Mouse (Mus musculus): ENCODE results near the gene Maml3. TPM values are rescaled to one million over a fixed set of nuclear protein-coding genes. Genes with fewer than 3 reads are reported as not detected.
A peak's percentile ranks its signal among the peaks of the same experiment; 100 is the strongest.

Gene Maml3
- total RNA-seq, 4 experiments from 2014 or later, result 1.9 to 3.3 (median 2.7) TPM

DNA sequence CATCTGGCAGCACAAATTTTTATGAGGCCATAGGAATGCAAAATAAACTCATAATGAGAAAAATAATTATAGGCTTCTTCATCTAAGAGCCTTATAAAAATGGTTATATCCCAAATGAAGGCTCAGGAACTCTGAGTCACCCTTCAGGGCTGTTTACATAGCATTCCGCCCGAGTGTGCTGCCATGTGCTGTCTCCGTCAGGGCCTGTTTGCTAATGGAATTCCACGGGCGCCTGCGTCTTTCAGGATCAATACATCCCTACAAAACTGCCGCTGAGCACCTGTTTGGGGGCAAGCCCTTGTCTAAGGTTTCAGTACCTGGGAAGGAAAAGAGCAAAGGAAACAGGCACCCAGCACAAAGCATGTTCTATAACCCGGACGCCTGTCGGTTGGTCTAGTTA, 279.3 kb downstream of the Maml3 start:
- DNase-seq (ENCODE audit: low spot score), result no peak

DNA sequence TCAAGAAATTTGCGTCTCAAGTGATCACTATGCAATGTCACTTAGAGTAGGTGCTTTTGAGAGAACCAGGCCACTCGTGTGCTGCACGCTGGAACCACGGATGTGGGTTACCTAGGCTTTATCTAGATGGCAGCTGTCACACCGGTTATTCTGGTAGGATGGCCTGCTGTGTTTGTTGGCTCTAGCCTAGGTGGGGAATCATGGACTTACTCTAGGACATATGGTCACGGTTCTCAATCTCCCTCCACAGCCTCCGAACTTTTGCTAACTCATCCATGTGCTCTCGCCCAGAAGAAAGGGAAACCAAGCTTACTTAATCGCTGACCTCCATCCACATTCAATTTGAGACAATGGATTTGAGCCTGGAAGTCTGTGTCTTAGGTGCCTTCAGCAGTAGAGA, 280.4 kb downstream of the Maml3 start:
- no peak for DNase-seq (ENCODE audit: low spot score)

DNA sequence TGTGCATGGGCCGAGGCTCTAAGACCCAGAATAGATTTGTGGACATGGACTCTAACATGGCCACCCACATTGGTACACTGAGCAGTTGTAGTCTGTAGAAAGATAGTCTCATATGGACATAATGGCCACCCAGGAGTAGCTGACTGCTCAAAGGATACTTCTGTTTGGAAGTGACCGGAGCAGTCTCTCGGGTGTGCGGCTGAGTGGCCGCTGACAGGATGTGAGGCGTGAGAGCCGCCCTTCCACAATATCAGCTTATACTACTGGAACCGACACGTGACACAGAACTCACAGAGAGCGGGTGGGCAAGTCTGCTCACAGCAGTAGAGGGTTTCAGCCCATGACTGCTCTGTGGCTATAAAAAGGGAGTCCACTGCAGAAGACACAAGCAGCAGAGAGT, 283.3 kb downstream of the Maml3 start:
- DNase-seq (ENCODE audit: low spot score), result no peak

DNA sequence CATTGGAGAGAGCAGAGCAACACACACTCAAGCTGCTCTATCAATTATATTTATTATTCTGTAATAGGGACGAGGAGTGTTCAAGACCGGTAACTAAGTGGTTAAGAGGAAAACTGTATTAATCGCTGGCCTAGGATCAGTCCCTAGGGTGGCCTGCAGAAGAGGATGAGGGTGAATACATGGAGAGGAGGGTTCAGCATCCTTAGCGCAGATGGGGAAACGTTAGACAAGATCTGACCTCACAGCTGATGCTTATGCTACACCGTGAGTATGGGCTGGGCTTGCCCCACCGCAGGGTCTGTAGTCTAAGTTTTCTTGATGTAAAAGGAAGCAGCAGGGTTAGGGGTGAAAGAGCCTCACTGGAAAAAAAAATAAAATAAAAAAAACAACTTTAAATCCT, 285.8 kb downstream of the Maml3 start:
- no peak for DNase-seq (ENCODE audit: low spot score)

DNA sequence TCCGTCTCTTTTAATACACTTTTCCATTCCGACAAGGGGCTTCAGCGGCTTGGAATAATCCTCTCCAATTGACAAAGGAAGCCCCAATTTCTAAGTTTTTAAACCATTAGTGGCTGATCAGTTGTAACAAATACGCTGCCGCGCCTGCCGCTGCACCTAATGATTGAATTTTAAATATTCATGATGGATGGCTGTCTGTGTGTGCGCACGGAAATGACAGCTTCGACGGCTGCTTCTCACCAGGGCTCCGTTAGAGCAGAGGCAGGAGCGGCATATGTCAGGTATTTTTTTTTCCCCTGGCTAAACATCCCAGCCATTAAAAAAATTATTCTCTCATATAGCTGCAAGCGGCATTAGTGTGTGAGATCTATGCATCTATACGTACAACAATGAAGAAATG, 287.0 kb downstream of the Maml3 start:
- DNase-seq (ENCODE audit: low spot score), result no peak

DNA sequence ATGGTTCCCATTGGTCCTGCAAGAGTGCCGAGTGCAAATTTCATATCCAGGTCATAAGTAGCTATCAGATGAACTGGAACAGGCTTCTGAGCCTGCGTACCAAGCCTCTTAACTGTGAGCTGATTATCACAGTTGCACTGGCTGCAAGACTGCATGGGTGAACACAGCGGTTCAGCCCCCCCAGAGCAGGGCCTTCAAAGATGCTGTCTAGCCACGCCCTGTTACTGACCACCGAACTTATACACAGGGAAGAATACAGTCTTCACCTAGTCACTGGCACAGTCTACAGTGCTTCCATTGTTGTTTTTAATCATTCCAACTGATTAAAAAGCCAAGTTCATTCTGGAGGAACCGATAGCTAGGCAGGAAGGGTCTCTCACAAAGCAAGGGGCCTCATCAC, 287.5 kb downstream of the Maml3 start:
- DNase-seq (ENCODE audit: low spot score), result no peak

DNA sequence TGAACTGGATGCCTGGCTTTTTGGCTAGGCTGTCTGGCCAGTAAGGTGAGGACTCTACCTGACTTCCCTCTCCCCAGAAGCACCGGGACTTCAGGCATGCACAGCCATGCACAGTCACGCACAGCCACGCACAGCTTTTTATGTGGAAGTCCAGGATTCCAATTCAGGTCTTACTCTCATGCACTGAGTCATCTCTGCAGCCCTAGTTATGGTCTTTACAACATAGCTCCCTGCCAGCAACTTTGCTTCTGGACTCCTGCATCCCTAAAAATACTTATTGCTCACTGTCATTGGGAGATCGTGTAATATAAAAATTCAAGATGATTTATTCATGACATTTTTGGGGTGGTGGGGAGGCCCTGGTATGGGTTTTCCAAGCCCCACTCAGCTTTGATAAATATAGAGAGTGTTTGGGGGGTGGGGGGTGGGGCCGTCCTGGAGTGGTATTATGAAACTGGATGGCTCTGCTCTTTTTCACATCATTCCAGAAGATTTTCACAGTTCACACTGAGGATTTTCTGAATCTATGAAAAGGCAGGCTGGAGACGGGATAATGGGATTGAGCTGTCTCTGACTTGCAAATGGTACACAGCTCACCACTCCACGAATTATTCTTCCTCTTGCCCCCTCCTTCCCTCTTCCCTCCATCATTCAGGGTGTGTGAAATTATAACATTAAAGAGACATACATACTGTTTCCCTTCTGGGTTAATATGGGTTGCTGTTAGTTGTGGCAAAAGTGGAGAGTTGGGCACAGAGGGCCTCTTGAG, 288.2 kb downstream of the Maml3 start:
- no peak for DNase-seq (ENCODE audit: low spot score)

DNA sequence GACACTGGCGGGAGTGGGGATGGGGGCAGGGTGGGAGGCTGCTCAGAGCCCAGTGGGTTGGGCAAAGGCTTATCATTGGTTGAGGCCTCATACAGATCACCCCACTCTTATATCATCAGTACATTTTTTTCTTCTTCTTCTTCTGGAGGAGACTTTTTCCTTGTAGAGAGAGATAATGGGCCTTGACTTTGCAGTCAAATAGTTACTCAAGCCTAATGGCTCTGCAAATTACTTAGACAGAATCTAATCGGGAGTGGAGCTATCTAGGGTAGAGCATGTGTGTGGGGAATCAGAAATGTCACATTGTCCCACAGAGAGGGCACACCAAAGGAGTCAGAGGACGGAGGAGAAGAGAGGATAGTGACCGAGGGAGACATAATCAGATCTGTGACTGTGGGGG, 290.8 kb downstream of the Maml3 start:
- DNase-seq (ENCODE audit: low spot score), result no peak

DNA sequence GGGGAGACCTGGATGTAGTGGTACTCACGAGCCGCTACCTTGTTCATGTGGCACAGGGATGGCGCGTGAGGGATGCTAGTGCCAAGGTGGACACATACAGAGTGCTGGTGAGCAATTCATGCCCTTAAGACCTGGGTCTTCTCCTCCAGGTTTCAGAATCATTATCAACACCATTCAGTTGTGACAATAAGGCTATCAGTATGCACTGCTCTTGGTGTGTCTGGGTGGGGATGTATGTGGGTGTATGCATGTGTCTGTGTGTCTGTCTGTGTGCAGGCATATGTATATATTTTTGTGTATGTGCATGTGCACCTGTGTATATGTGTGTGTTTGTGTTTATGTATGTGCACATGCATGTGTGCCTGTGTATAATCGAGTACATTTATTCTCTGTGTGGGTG, 291.7 kb downstream of the Maml3 start:
- DNase-seq (ENCODE audit: low spot score), result no peak

DNA sequence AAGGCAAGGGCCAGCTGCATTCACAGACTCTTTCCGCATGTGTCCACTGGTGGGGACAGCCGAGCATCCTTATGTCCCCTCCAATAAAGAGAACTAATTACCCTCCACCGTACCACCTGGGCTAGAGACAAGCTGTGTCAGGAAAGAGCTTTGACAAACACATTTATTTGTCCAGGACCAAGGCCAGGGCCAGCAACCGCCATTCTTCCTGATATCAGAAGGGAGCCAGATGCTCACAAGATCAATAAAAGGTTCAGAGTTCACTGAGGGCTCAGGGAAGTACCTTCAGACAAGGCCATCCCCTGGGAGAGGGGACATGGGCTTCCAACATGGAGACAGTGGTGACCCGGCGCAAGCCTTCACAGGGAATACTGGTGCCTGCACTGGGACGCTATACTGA, 294.1 kb downstream of the Maml3 start:
- DNase-seq (ENCODE audit: low spot score), result no peak

DNA sequence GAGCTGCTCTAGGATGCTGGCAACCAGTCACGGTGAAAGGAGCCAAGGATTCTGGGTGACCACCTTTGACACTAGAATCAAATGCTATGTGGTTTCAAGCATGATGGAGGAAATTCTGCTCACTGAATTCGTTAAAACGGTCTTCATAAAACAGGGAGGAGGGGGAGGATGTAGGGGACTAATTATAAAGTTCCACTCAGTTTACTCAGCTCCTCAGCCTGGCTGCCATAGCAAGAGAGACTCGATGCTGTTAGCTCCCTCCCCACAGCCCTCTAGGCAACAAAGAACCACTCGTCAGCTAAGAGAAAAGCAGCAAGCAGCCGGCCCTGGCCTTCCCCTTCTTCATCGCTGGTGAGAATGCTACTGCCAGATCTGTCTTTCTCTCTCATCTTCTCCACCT, 295.1 kb downstream of the Maml3 start:
- DNase-seq (ENCODE audit: low spot score), result no peak

DNA sequence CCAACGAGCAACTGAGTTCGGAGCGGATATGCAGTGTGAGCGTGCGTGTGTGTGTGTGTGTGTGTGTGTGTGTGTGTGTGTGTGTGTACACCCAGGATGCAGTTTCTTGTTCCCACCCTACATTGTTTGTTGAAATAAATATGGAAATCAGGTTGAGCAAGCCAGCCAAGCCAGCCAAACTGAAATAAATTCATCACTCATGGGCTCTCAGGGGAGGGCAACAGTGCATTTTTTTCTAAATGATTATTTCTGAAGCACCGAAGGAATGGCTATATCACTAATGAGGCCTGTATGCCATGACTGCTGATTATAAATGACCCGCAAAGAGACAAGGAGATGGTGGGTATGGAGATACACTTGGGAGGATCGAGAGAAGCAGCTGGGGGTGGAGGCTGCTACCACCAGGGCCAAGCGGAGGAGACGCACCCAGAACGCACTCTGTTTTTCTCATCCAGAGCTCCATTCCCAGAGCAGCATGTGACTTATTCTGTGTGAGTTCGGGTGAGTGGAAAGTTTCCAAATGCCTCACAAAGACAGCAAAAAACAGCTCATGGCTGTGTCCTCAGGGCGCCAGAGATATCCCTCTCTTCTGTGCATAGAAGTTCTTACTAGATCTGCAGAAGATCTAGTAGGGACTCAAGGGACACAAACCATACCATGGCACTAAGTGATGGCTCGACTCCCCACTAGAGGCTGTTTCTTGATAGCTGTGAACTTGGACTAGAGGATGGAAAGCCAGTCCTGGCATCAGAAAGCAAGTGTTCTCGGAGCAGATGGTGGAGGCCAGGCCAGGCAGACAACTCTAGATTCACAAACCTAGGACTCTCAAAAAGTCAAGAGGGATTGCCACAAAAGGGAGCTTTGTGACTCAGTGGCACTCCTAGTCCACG, 296.6 kb downstream of the Maml3 start:
- DNase-seq (ENCODE audit: low spot score), result peak; percentile 37

DNA sequence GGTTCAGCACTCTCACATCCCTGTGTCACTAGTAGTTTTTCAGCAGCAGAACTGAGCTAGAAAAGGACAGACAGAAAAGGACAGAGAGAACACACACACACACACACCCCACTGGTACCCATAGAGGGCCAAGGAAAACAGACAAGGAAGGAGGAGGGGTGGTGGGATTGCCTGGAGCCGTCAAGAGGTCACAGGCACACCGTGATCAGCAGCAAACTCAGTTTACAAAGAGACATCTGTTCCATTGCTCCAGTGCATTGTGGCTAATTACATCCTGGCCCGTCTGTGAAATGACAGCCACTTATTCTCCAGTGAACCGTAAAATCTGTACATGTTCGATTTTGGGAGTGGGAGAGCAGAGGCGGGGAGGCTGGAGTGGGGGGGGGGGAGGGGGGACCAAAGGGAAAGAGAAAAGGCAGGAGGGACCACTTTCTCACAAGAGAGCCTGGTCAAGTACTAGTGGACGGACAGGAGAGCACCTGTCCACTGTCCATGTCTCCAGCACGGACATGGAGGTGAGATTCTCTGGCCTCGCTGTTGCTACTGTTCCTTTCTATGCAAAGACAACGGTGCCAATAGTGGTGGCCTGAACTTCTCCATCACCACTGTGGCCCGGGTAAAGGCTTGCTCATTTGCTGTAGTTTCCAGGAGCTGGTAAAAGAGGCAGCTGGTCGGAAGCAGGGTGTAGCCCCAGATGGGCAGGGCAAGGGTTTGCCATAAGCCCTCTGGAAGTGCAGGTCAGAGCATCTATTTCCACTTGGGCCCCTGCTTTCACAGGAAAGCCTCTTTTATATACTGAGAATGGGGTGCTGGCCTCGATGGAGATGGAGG, 299.2 kb downstream of the Maml3 start:
- no peak for DNase-seq (ENCODE audit: low spot score)

DNA sequence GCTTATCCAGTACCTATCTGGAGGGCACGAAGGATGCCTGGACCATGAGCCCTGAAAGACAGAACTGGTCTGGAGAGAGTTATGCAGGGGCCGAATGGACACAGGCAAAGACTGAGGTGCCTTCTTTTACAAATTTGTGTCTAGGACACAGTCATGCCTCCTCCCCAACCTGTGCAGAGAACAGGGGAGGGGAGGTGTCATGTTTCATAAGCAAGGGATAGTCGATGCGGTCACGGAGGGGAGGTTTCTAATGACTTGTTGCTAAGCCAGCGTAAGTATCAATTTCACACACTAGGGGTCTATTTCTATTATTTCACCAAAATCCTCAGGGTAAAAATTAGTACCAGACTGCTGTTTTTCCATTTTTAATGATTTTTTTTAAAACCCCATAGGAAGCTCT, 301.0 kb downstream of the Maml3 start:
- DNase-seq (ENCODE audit: low spot score), result no peak

DNA sequence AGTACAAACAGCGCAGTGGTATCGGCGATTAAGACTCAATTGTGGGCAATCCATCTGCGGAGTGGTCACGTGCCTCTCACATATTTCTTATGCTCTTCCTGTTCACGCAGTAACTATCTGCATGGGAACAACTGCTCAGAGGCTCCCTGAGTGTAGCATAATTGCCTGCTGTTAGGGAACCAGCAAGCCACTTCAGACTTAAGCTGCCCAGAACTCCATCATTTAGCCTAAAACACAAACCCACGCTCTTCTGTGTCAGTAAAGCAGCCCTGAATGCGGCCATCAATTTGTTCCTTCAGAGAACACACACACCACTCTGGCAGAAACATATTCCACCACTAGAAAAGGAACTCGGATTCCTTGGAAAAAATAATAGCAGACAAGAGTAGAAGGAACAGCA, 305.2 kb downstream of the Maml3 start:
- DNase-seq (ENCODE audit: low spot score), result no peak

DNA sequence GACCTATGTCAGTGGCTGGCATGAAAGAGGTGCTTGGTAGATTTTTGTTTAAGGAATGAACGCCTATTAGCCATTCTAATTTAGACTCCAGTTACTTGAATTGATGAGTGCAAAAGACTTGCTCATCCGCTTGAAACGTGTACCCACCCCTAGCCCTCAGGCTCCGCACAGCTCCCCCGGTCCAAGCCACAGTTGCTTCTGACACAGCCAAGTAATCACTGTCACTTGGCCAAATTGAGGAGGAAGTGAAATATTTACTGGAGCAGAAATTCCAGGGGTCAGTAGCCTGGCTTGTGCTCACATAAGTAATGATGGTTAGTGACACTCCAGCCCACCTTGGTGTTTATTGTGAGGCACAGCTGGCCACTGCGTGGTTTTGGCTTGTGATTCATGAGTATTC, 308.0 kb downstream of the Maml3 start:
- no peak for DNase-seq (ENCODE audit: low spot score)

DNA sequence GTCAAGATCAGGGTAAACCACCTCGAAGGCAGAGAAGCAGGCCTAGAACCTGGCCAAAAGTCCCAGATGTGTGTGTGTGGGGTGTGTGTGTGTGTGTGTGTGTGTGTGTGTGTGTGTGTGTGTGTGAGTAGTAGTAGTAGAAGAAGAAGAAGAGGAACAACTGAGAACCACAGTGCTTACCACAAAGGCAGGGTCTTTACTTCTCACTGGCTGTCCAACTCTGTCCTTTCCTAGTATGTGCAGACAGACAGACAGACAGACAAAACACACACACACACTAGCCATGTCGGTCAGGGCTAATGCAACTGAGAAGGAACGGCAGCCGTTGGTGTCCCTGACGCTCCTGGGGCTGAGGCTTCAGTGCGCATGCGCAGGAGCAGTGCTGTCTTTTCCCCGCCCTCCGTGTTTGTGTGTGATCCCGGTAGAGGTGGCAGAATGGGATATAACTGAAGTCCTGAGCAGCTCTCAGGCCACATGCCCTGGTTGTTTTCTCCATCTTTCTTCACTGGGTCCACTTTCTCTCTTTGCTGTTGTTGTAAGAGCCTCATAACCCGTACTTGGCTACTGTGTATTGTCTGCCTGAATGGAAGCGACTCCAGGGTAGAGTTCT, 308.6 kb downstream of the Maml3 start:
- no peak for DNase-seq (ENCODE audit: low spot score)

DNA sequence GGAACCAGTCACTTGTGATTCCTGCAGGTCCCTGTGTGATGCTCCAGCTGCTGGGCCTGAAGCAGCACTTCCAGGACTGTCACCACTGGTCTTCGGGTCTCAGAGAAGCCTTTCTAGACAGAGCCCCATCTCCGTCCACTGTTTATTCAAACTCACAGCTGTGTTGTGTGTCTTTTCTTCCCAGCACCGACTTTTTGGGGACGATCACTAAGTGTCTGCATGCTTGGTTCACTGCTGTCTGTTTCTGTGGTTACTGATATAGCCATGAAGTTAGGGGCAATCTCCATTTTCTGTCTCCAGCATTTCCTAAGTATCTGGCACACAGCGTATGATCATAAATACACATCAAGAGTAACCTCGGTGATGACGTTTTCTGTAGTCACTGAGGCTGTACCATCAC, 313.3 kb downstream of the Maml3 start:
- DNase-seq (ENCODE audit: low spot score), result no peak

DNA sequence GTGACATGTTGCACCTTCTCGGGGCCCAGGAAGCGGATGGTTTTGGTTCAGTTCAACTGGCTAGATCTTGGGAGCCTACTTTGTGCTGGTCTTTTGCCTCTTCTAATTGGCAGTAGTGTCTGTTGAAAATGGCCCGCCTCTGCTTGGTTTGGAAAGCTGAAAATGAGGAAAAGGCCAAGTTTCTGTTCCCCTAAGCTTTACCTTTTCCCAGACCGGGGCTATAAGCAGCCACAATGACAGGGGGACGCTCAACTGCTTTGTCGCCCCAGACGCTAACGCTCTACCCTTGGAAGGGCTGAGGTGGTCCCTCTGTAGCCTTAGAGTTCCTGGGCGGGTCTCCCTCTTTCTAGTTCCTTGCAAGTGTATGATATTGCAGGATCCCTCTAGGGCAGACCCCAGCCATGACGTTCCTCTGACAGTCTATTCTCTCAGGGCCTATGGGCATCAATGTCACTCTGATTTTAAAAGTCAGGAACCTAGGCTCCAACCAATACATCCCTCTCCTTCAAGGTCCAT, 315.4 kb downstream of the Maml3 start:
- DNase-seq (ENCODE audit: low spot score), result no peak

DNA sequence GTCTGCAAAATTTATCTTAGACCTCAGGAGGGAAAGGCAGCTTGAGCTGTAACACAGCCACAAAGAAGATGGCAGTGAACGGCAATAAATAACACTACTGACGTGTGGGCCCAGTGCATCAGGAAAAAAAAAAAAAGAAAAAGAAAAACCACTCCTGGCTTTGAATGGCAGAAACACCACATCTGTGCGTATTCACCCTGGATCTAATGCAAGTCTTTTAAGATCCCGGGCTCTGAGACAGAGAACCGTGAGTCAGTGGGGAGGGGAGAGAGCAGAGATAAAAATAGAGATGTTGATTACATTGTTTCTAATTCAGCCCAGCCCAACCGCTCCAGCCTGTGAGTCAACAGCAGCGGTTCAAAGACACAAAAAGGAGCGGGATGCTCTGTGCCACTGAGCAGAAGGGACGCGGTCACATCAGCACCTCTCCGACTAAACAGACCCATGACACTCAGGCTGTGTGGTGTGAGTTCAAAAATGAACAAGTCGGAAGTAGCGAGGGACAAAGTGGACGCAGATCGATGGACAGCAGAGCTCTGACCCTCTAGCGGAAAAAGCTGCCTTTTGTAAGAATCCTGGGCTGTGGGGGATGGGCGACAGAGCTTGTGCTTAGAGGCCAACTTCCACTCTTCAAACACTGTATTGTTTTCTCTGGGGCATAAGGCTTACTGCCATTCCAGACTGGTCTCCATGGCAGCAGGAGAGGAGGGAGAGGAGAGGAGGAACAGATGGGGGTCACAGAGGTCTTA, 316.1 kb downstream of the Maml3 start:
- peak; percentile 60 for DNase-seq (ENCODE audit: low spot score)

DNA sequence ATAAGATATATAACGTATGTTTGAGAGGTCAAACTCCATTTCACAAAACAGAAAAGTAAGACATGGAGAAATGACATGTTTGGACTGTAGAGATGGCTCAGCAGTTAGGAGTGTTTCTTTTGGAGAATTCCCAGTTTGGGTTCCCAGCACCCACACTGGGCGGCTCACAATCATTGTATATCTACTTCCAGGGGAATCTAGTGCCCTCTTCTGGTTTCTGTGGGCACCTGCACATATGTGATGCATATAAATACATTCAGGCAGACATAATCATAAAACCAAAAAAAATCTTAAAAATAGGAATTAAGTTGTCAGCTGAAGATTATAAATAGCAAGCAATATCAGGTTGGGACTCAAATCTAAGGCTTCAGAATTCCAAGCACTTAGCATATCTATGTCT, 316.9 kb downstream of the Maml3 start:
- no peak for DNase-seq (ENCODE audit: low spot score)

Data from heart, adult 8-10 months (tissue).